12 mouse cellular contexts compared by ENCODE assay signal in the genomic region with DNA sequence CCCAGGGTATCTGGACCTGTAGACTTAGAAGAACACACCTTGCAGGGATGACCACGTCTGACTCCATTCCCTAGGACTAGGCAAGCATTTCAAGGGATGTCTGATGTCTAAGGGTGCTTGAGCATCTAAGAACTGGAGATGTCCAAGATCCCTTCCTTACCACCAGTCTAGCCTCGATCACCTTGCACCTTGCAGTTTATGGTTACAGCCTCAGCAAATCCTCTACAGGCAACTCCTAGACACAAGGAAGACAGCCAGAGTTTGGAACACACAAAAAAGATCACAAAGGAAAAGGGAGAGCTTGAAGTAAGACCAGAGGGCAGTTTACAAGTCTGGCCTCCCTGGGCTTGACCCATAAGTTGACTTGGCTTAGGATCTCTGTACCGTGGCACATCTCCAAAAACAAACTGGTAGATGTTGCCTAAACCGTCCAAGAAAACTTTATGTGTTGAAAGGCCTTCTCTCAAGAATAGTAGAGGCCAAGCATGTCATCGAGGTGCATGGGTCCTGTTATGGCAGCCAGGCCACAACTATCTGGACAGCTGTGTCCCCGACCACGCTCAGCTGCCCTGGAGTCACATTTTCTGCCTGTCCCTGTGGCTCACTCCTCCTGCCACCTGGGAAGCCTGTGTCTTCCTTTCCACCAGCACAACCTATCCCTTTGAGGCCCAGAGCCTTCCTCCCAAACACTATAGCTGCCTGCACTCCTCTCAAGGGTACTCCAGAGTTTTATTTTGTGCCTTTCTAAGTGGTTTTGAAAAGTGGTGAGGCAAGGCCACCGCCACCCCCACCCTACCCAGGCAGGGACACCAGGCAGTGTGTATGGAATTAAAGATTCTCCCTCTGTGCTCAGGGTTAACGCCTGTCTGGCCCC. TPM values are rescaled to one million over a fixed set of nuclear protein-coding genes. Genes with fewer than 3 reads are reported as not detected.
A peak's percentile ranks its signal among the peaks of the same experiment; 100 is the strongest.
DNase-seq lines count a peak whose midpoint lies in the region; ATAC-seq and TF ChIP-seq lines count a peak whose summit lies in the region.
"Had no signal": no experiment of that assay in that cellular context is flagged by ENCODE, and none has a peak within 500 bp of the region (broad histone marks: within the 10 kb centered on the region; RNA-seq: fewer than 3 reads in every experiment).

No protein-coding gene starts in this region.

- H3K4me1 ChIP-seq in lung, embryonic 15.5 days = peaks cover 16% of the 10 kb centered on the region; the same call in 1 of the 2 replicates
- peaks cover 16% of the 10 kb centered on the region; the same call in 1 of the 2 replicates for H3K4me1 ChIP-seq in hindbrain, embryonic 14.5 days (replicated peaks; ENCODE audit: control insufficient read depth, insufficient read depth, low read length)

- no peaks in the 10 kb centered on the region for H3K36me3 ChIP-seq in lung, embryonic 15.5 days
- no peaks in the 10 kb centered on the region for H3K36me3 ChIP-seq in hindbrain, embryonic 14.5 days (replicated peaks; ENCODE audit: control insufficient read depth, insufficient read depth)
- no peaks in the 10 kb centered on the region for H3K36me3 ChIP-seq in myocyte (ENCODE audit: control insufficient read depth, insufficient read depth)

- no peak overlapping the region for H3ac ChIP-seq in myocyte (ENCODE audit: control insufficient read depth, insufficient read length)

- no peaks in the 10 kb centered on the region for H3K79me2 ChIP-seq in myocyte (ENCODE audit: control insufficient read depth, insufficient read depth)

- H3K27ac ChIP-seq in lung, embryonic 15.5 days = no peak overlapping the region
- no peak overlapping the region for H3K27ac ChIP-seq in hindbrain, embryonic 14.5 days

- peak; percentile 16 for DNase-seq in adrenal gland, postnatal 14 days
- DNase-seq in adrenal gland, postnatal 25 days = no peak
- no peak for DNase-seq in lung, postnatal 36 days
- DNase-seq in hindbrain, embryonic 14.5 days (ENCODE audit: low spot score) = no peak
- DNase-seq in kidney, adult 9 months = no peak
- no peak for DNase-seq in frontal cortex, postnatal 10 days (ENCODE audit: low spot score in 2 of 2)

- TF ChIP-seq POLR2A in myocyte (IDR thresholded peaks at IDR 0.05; ENCODE audit: insufficient read length, low read depth) = no peak

- H3K9me3 ChIP-seq in lung, embryonic 15.5 days = no peaks in the 10 kb centered on the region
- no peaks in the 10 kb centered on the region for H3K9me3 ChIP-seq in hindbrain, embryonic 14.5 days (ENCODE audit: control insufficient read depth, low read length)

- H3K27me3 ChIP-seq in lung, embryonic 15.5 days = peaks cover 57% of the 10 kb centered on the region
- H3K27me3 ChIP-seq in hindbrain, embryonic 14.5 days (ENCODE audit: control insufficient read depth, insufficient read depth, low read length) = peaks cover 55% of the 10 kb centered on the region
- peaks cover 21% of the 10 kb centered on the region for H3K27me3 ChIP-seq in myocyte (ENCODE audit: control insufficient read depth, insufficient read depth, insufficient read length)

- H3K4me3 ChIP-seq in lung, embryonic 15.5 days = peak overlapping the region; percentile 65; the same call in 1 of the 2 replicates
- peak overlapping the region; percentile 56; the same call in 1 of the 2 replicates for H3K4me3 ChIP-seq in hindbrain, embryonic 14.5 days (replicated peaks; ENCODE audit: low read length)
- no peak overlapping the region for H3K4me3 ChIP-seq in myocyte

- peak; percentile 50; the same call in 1 of the 2 replicates for ATAC-seq in lung, embryonic 15.5 days (ENCODE audit: borderline replicate concordance, extremely low read depth, low FRiP score, low TSS enrichment)
- no peak for ATAC-seq in hindbrain, embryonic 14.5 days (ENCODE audit: low FRiP score)

- WGBS in lung, embryonic 15.5 days = 64% methylated on average over 9 of the region's 9 CpGs
- 67% methylated on average over 9 of the region's 9 CpGs for WGBS in hindbrain, embryonic 14.5 days

- peak overlapping the region; percentile 99 for H3K4me2 ChIP-seq in lung, embryonic 15.5 days
- H3K4me2 ChIP-seq in hindbrain, embryonic 14.5 days (replicated peaks) = peak overlapping the region; percentile 98
- no peak overlapping the region for H3K4me2 ChIP-seq in myocyte (ENCODE audit: low read depth)

- no peak overlapping the region for H3K9ac ChIP-seq in lung, embryonic 15.5 days
- no peak overlapping the region for H3K9ac ChIP-seq in hindbrain, embryonic 14.5 days

TF ChIP-seq in myocyte, 11 proteins besides CTCF, POLR2A, EP300 and RAD21:
- TF ChIP-seq E2F4 (IDR thresholded peaks at IDR 0.05; ENCODE audit: insufficient read depth) = no peak
- TF ChIP-seq MYOG (IDR thresholded peaks at IDR 0.05; ENCODE audit: control insufficient read depth in 1 of 3, insufficient read depth in 1 of 3, insufficient read length in 2 of 3, low read depth in 2 of 3) = peak; percentile 44 to 95 (median 88)
- peak; percentile 15 for TF ChIP-seq TCF3 (IDR thresholded peaks at IDR 0.05; ENCODE audit: insufficient read length, low read depth)
- TF ChIP-seq USF1 (IDR thresholded peaks at IDR 0.05; ENCODE audit: low read depth) = no peak
- no peak for TF ChIP-seq CEBPB (IDR thresholded peaks at IDR 0.05; ENCODE audit: insufficient read depth, poor library complexity, severe bottlenecking)
- no peak for TF ChIP-seq MAX (IDR thresholded peaks at IDR 0.05; ENCODE audit: low read depth)
- no peak for TF ChIP-seq REST (IDR thresholded peaks at IDR 0.05; ENCODE audit: insufficient read depth, insufficient read length)
- no peak for TF ChIP-seq POLR2AphosphoS2 (IDR thresholded peaks at IDR 0.05; ENCODE audit: insufficient read length, low read depth)
- peak in 2 of 3 experiments; percentile 57 to 84 for TF ChIP-seq MYOD1 (IDR thresholded peaks at IDR 0.05; ENCODE audit: control insufficient read depth in 1 of 3, insufficient read length in 2 of 3, low read depth in 2 of 3)
- TF ChIP-seq SRF (IDR thresholded peaks at IDR 0.05; ENCODE audit: control insufficient read depth, insufficient read length, low read depth) = no peak

RNA-seq across cellular contexts. Expression of a gene that starts 0.5 kb away (rescaled TPM):
- 6.3 and 23.4 TPM in 2 replicates for total RNA-seq in adrenal gland, postnatal 14 days (2021)
- total RNA-seq in adrenal gland, postnatal 25 days (2021) = 0.71 and 0.97 TPM in 2 replicates
- polyA plus RNA-seq in lung, embryonic 15.5 days (2015; fragmentation: Nextera tagmentation; extraction: Ambion mirVana) = 2.1 and 3.2 TPM in 2 replicates
- 2.2 and 2.6 TPM in 2 replicates for polyA plus RNA-seq in hindbrain, embryonic 14.5 days (2014; fragmentation: Nextera tagmentation; extraction: Ambion mirVana)
- polyA plus RNA-seq in myocyte (2012; fragmentation: generic; extraction: Trizol) = 0.19 TPM

RNA-seq across cellular contexts. Expression of a gene that starts 56.7 kb away (rescaled TPM):
- total RNA-seq in adrenal gland, postnatal 14 days (2021) = not detected in 2 replicates
- total RNA-seq in adrenal gland, postnatal 25 days (2021) = not detected in 2 replicates
- not detected in 2 replicates for polyA plus RNA-seq in lung, embryonic 15.5 days (2015; fragmentation: Nextera tagmentation; extraction: Ambion mirVana)
- not detected in 2 replicates for polyA plus RNA-seq in hindbrain, embryonic 14.5 days (2014; fragmentation: Nextera tagmentation; extraction: Ambion mirVana)
- not detected for polyA plus RNA-seq in myocyte (2012; fragmentation: generic; extraction: Trizol)
- total RNA-seq: hematopoietic stem cell, adult 5-6 weeks; liver, adult 2 months had no signal
- polyA plus RNA-seq: activated CD4-positive, CD25-positive, alpha-beta regulatory T cell, adult 4 months; cortical plate, adult 2 months; liver, adult 2 months had no signal
